Mouse (Mus musculus) liver, embryonic 14.5 days (tissue): Measurements from ENCODE around the gene Stx12.

Source experiments
- CTCF ChIP-seq: IDR thresholded peaks from 2 replicates; pipeline ENCODE4 v1.5.1; 2016; ENCODE audit warnings: antibody characterized with exemption, low read depth, control low read depth
- EP300 ChIP-seq: IDR thresholded peaks from 2 replicates; pipeline ENCODE4 v1.6.1; 2016; ENCODE audit warnings: antibody characterized with exemption, low read depth

DNA sequence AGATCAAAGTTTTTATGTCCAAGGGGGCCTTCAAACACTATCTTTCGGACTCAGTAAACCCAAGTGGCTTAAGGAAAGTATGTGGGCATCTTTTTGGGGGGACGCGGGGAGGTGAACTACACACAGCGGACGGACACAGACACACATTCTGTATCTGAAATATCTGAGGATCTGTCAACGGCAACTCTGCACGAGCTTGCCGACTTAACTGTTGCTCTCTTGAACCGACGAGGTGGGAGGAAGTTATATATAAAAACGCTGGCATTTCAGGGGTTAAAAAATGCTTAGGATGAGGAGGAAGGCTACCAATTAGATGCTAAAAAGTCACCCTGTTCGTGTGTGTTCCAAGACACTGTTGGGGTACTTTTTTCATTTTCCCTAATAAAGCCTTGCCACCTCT, 37.2 kb upstream of the Stx12 start:
- TF ChIP-seq CTCF (no peak), EP300 (no peak)
